Mouse (Mus musculus): ENCODE measurements around the gene Ascl1. TPM values are rescaled to one million over a fixed set of nuclear protein-coding genes. Genes with fewer than 3 reads are reported as not detected.

Gene Ascl1
- polyA plus RNA-seq, 1 experiment from 2014 or later: 2.4 TPM

DNA sequence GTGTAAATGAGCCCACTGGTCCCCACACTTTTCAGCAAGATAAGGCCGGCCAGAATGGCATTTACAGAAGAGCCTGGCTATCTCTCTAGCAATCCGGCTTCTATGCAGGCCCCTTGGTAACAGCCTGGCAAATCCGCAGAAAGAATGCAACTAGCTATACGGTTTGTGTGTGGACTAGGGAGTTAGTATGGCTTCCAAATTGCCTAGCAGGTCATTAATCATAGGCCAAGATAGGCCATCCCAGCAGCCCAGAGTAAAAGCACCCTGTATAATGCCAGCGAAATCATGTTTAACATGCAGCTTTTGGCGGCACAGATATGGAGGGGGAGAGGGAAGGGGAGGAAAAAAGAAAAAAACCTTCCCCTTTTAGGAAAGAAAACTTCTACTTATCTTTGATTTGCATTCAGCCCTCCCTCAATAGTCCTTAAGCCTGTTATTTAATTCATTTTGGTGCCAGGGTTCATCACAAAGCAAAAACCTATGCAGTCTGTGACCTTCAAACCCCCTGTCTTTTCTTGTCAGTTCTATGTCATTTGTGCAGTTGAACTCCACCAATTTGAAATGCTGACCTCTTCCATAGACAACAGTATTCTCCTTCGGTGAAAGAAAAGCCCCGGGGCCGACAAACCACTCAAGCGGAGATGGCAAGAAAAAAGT is 19.9 kb downstream of the Ascl1 start:
- no peaks in the 10 kb centered on the region for H3K9me3 ChIP-seq (ENCODE audit: control insufficient read depth, low read length)
- no peak overlapping the region for H3K9ac ChIP-seq (ENCODE audit: low read depth, low read length)
- ATAC-seq (ENCODE audit: low read depth) (no peak), DNase-seq (ENCODE audit: low spot score) (no peak)
- H3K4me2 ChIP-seq (ENCODE audit: low read depth, low read length): no peak overlapping the region
- no peaks in the 10 kb centered on the region for H3K36me3 ChIP-seq (ENCODE audit: control insufficient read depth, insufficient read depth, low read length)
- H3K4me1 ChIP-seq (ENCODE audit: control insufficient read depth, insufficient read depth, low read length): no peaks in the 10 kb centered on the region
- H3K27me3 ChIP-seq (replicated peaks; ENCODE audit: control insufficient read depth, insufficient read depth, low read length): no peaks in the 10 kb centered on the region
- no peak overlapping the region for H3K4me3 ChIP-seq (ENCODE audit: low read depth, low read length)
- 70% methylated on average over 10 of the region's 10 CpGs for WGBS
- H3K27ac ChIP-seq (replicated peaks; ENCODE audit: low read depth, low read length): no peak overlapping the region

DNA sequence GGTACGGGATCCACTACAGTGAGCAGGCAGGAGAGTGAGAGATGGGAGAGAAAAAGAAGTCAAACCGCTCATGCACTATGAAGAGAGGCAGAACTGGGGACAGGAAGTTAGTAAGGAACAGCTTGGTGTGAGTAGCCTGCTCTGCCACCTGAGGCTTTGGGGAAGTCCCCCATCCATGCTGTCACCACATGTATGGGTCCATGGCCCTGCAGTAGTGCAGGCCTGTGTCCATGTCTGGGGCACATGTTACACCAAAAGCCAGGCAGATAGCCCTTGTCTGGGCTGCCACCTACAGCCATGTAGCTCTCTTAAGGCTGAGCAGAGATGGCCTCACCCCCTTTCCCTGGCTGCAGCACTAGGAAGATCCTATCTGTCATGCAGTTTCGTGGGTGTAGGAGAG is 42.7 kb downstream of the Ascl1 start:
- no peak for DNase-seq (ENCODE audit: low spot score)
- no peak for ATAC-seq (ENCODE audit: low read depth)
- 95% methylated on average over 3 of the region's 3 CpGs for WGBS

DNA sequence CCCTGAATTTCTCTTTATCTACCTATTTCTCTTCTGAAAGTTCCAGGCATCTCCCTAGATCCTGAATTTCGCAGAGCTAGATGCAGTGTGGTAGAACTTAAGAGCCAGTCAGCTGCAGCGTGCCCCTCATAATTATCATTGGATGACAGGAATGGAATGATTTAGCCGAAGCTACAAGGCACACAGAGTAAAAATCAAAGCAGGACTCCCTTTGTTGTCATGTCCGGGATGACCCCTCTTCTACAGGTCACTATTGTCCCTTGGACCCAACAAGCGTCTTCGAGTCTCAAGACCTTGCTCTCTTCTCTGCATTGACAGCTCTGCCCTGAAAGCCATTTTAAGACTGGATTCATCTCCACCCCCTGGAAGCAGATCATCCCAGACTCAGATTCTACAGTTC is 44.1 kb downstream of the Ascl1 start:
- H3K4me2 ChIP-seq (ENCODE audit: low read depth, low read length): no peak overlapping the region
- no peak overlapping the region for H3K9ac ChIP-seq (ENCODE audit: low read depth, low read length)
- no peaks in the 10 kb centered on the region for H3K27me3 ChIP-seq (replicated peaks; ENCODE audit: control insufficient read depth, insufficient read depth, low read length)
- 74% methylated on average over 6 of the region's 6 CpGs for WGBS
- no peaks in the 10 kb centered on the region for H3K9me3 ChIP-seq (ENCODE audit: control insufficient read depth, low read length)
- ATAC-seq (ENCODE audit: low read depth) (no peak), DNase-seq (ENCODE audit: low spot score) (no peak)
- no peak overlapping the region for H3K4me3 ChIP-seq (ENCODE audit: low read depth, low read length)
- H3K27ac ChIP-seq (replicated peaks; ENCODE audit: low read depth, low read length): no peak overlapping the region
- peaks cover 3% of the 10 kb centered on the region; the same call in 1 of the 2 replicates for H3K4me1 ChIP-seq (ENCODE audit: control insufficient read depth, insufficient read depth, low read length)
- H3K36me3 ChIP-seq (ENCODE audit: control insufficient read depth, insufficient read depth, low read length): no peaks in the 10 kb centered on the region

More for the DNA sequence above, 42.7 kb downstream of the Ascl1 start:
- Histone ChIP-seq H3K36me3 (ENCODE audit: control insufficient read depth, insufficient read depth, low read length) (no peaks in the 10 kb centered on the region), H3K4me1 (ENCODE audit: control insufficient read depth, insufficient read depth, low read length) (peaks cover 3% of the 10 kb centered on the region; the same call in 1 of the 2 replicates), H3K27ac (replicated peaks; ENCODE audit: low read depth, low read length) (no peak overlapping the region), H3K9ac (ENCODE audit: low read depth, low read length) (no peak overlapping the region), H3K9me3 (ENCODE audit: control insufficient read depth, low read length) (no peaks in the 10 kb centered on the region), H3K27me3 (replicated peaks; ENCODE audit: control insufficient read depth, insufficient read depth, low read length) (no peaks in the 10 kb centered on the region), H3K4me3 (ENCODE audit: low read depth, low read length) (no peak overlapping the region), H3K4me2 (ENCODE audit: low read depth, low read length) (no peak overlapping the region)

DNA sequence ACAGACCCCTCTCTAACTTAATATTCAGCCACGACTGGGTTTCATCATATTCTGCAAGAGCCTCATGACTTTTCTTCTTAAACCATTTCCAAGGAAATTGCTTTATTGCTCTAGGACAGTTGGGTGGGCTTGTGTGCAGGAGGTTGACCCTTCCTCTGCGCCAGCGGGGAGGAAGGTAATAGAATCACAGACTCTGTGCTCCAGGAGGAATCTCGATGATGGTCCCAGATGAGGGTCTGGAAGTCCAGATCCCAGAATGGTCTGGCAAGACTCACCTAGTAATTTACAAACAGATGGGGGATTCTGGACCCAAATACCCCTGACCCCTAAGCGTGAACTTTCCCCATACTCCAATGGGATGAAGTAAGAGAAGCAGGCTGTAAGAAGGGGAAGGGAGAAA is 45.2 kb downstream of the Ascl1 start:
- Histone ChIP-seq H3K9me3 (ENCODE audit: control insufficient read depth, low read length) (no peaks in the 10 kb centered on the region), H3K27ac (replicated peaks; ENCODE audit: low read depth, low read length) (no peak overlapping the region), H3K4me1 (ENCODE audit: control insufficient read depth, insufficient read depth, low read length) (peaks cover 3% of the 10 kb centered on the region; the same call in 1 of the 2 replicates), H3K27me3 (replicated peaks; ENCODE audit: control insufficient read depth, insufficient read depth, low read length) (no peaks in the 10 kb centered on the region), H3K36me3 (ENCODE audit: control insufficient read depth, insufficient read depth, low read length) (no peaks in the 10 kb centered on the region), H3K4me2 (ENCODE audit: low read depth, low read length) (0 out of 2 replicates have a peak overlapping the region, but pooled peaks have one; percentile 39), H3K4me3 (ENCODE audit: low read depth, low read length) (no peak overlapping the region), H3K9ac (ENCODE audit: low read depth, low read length) (no peak overlapping the region)
- DNase-seq (ENCODE audit: low spot score): no peak
- WGBS: 49% methylated on average over 5 of the region's 5 CpGs
- no peak for ATAC-seq (ENCODE audit: low read depth)

DNA sequence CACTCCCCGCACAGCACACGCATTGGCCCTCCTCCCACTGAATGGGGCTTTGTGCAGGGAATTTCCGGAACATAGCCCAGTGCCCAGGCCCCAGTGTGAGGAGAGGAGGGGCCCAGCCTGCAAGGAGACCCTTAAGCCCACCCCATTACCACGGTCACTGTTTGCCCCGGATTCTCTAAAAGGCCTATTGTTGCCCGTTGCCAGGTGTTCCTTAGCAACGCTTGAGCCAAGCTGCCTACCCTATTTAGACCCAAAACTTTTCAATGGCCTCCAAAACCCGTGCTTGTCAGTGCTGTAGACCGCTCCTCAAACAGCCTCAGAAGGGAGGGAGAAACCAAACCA is 45.7 kb downstream of the Ascl1 start:
- no peak overlapping the region for H3K9ac ChIP-seq (ENCODE audit: low read depth, low read length)
- H3K4me1 ChIP-seq (ENCODE audit: control insufficient read depth, insufficient read depth, low read length): peaks cover 3% of the 10 kb centered on the region; the same call in 1 of the 2 replicates
- H3K4me3 ChIP-seq (ENCODE audit: low read depth, low read length): no peak overlapping the region
- H3K36me3 ChIP-seq (ENCODE audit: control insufficient read depth, insufficient read depth, low read length): no peaks in the 10 kb centered on the region
- H3K4me2 ChIP-seq (ENCODE audit: low read depth, low read length): peak overlapping the region; percentile 39
- WGBS: 1% methylated on average over 9 of the region's 9 CpGs
- DNase-seq (ENCODE audit: low spot score) (peak; percentile 85), ATAC-seq (ENCODE audit: low read depth) (peak; percentile 94)
- H3K9me3 ChIP-seq (ENCODE audit: control insufficient read depth, low read length): no peaks in the 10 kb centered on the region
- H3K27me3 ChIP-seq (replicated peaks; ENCODE audit: control insufficient read depth, insufficient read depth, low read length): no peaks in the 10 kb centered on the region
- H3K27ac ChIP-seq (replicated peaks; ENCODE audit: low read depth, low read length): no peak overlapping the region

DNA sequence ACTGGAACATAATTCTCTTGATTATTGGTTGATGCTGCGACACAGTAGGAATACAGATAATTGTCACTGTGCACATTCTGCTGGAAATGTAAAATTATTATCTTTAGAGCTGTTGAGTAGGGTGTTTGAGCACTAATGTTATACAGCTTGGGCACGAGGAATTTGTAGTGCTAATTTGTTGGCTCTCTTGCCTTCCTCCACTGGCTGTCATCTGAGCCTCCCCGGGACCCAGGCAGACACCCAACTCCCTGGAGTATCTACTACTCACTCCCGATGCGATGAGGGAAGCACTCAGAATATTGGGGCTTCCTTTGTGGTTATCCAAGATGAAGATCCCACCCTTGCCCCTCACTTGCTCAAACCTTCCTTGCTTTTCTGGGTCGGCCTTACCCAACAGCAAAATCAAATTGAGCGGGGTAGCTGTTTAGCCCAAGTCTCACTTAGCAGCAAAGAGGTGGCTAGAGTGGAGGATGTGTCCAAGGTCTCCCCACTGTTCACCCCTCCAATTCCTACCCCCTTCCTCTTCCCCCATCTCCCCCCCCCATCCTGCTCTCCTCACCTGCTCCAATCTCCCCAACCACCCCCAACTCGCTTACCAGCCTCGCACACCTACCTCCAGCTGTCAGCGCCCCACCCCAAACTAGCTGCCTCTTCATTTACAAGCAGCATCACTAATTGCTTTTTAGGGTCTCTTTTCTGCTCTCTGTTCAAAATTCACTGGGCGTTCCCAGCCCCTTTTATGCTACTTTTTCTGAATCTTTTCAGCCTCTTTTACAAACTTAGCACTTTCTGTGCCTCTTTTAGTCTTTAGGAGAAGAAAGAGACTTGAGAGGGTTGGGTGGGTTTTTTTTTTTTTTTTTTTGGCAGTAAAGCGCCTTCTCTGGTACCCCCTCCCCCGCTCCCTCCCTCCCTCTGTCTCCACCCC is 46.4 kb downstream of the Ascl1 start:
- no peaks in the 10 kb centered on the region for H3K36me3 ChIP-seq (ENCODE audit: control insufficient read depth, insufficient read depth, low read length)
- DNase-seq (ENCODE audit: low spot score): no peak
- H3K9ac ChIP-seq (ENCODE audit: low read depth, low read length): no peak overlapping the region
- peaks cover 3% of the 10 kb centered on the region; the same call in 1 of the 2 replicates for H3K4me1 ChIP-seq (ENCODE audit: control insufficient read depth, insufficient read depth, low read length)
- H3K27ac ChIP-seq (replicated peaks; ENCODE audit: low read depth, low read length): no peak overlapping the region
- H3K27me3 ChIP-seq (replicated peaks; ENCODE audit: control insufficient read depth, insufficient read depth, low read length): no peaks in the 10 kb centered on the region
- H3K4me2 ChIP-seq (ENCODE audit: low read depth, low read length): peak overlapping the region; percentile 39
- no peak overlapping the region for H3K4me3 ChIP-seq (ENCODE audit: low read depth, low read length)
- H3K9me3 ChIP-seq (ENCODE audit: control insufficient read depth, low read length): no peaks in the 10 kb centered on the region
- peak; percentile 12; the same call in 1 of the 2 replicates for ATAC-seq (ENCODE audit: low read depth)
- WGBS: 18% methylated on average over 13 of the region's 13 CpGs

DNA sequence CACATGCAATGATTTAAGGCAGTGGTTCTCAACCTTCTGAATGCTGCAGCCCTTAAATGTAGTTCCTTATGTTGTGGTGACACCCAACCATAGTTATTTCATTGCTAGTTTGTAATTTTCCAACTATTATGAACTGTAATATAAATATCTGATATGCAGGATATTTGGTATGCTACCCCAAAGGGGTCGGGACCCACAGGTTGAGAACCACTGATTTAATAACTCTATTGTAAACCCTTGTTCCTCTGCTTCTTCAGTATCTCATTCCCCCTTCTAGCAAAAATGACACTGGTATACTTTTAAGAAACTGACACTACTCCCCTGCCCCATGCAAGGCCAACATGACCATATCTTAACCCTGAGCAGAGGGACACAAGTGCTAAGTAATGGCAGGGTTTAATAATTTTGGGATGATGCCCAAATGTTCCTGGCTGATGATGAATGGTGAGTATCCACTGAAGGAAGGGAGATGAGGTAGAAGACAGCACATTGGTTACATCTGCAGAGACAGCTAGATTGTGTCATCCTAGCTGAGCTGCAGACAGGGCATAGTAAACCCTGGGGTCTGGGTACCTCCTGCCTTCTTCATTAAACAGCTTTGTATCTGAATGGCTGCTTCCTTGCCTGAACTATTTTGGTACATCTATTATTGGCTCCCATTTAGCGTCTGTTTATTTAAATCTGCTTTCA is 47.2 kb downstream of the Ascl1 start:
- 65% methylated on average over 2 of the region's 2 CpGs for WGBS
- no peaks in the 10 kb centered on the region for H3K36me3 ChIP-seq (ENCODE audit: control insufficient read depth, insufficient read depth, low read length)
- H3K27me3 ChIP-seq (replicated peaks; ENCODE audit: control insufficient read depth, insufficient read depth, low read length): no peaks in the 10 kb centered on the region
- no peak overlapping the region for H3K4me3 ChIP-seq (ENCODE audit: low read depth, low read length)
- peaks cover 3% of the 10 kb centered on the region; the same call in 1 of the 2 replicates for H3K4me1 ChIP-seq (ENCODE audit: control insufficient read depth, insufficient read depth, low read length)
- H3K27ac ChIP-seq (replicated peaks; ENCODE audit: low read depth, low read length): no peak overlapping the region
- DNase-seq (ENCODE audit: low spot score): no peak
- no peak for ATAC-seq (ENCODE audit: low read depth)
- H3K4me2 ChIP-seq (ENCODE audit: low read depth, low read length): no peak overlapping the region
- H3K9ac ChIP-seq (ENCODE audit: low read depth, low read length): no peak overlapping the region
- H3K9me3 ChIP-seq (ENCODE audit: control insufficient read depth, low read length): no peaks in the 10 kb centered on the region
